Mouse (Mus musculus): ENCODE data around the gene Lmtk3. TPM values are rescaled to one million over a fixed set of nuclear protein-coding genes. Genes with fewer than 3 reads are reported as not detected.
A peak's percentile ranks its signal among the peaks of the same experiment; 100 is the strongest.

The Lmtk3 gene
- total and polyA plus RNA-seq, 3 experiments: 0.19 to 0.34 (median 0.30) TPM

DNA sequence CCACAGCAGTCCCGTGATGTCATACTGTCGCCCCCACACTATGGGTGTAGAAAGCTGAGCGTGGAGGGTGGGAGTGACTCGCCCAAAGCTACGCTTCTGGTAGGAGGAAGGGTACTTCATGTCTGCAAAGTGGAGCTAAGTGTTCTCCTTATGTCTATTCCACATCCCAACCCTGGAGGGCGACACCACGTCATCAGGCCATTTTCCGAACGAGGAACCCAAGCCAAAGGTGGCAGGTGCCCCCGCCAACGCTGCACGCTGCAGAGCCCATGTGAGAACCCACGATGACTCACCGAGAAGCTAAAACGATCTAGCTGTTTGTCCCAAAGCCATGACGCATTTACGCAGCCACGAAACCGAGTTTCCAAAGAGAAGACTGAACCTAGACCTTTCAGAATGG lies 41.2 kb upstream of the Lmtk3 start (continued):
- TF ChIP-seq UBTF (IDR thresholded peaks at IDR 0.05; ENCODE audit: low read depth, low read length): no peak
- TF ChIP-seq POLR2AphosphoS2 (IDR thresholded peaks at IDR 0.05; ENCODE audit: low read depth, low read length): no peak
- no peak; the same call in 1 of the 2 replicates for TF ChIP-seq HCFC1 (IDR thresholded peaks at IDR 0.05; ENCODE audit: low read depth, low read length)
- TF ChIP-seq KAT2A (IDR thresholded peaks at IDR 0.05; ENCODE audit: insufficient replicate concordance, low read length): 0 out of 2 replicates have a peak, but pooled peaks have one; percentile 15
- peak; percentile 84 for TF ChIP-seq ETS1 (conservative IDR thresholded peaks at IDR 0.05; ENCODE audit: low read depth, low read length)
- no peak for TF ChIP-seq JUN (IDR thresholded peaks at IDR 0.05; ENCODE audit: insufficient read depth, low read depth, low read length)

DNA sequence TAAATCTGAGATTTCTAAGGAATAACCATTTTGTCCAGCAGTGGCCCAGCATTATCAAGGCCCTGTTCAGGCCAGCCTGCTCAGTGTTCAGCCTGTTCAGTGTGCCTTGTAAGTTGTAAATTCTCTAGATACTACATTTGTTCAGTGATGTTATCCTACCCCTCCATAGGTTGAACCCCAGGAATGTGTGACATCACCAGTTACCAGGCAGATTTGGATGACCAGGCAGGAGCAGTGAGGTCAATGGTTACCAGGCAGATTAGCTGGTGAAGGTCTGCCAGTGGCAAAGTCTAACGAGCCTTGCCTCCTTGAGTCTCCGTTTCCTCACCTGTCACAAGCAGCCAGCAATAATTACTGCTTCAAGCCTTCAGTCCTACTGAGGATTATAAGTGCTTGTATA lies 39.2 kb upstream of the Lmtk3 start:
- peak; percentile 77 for DNase-seq (ENCODE audit: extremely low read depth)

DNA sequence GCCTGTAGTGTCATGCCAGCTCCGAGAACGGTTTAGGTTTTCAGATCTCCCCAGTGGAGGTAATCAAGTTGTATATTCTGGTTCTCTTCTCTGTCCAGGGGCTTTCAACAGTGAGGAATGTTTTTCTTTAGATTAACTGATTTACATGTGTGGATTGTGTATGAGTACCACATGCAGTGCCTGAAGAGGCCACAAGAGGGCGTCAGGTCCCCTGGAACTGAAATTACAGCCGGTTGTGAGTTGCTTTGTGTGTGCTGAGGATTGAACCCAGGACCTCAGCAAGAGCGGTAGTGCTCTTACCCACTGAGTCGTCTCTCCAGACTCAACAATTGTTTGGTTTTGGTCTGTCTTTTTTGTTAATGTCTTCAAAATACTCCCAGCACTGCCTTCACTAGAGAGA lies 37.0 kb upstream of the Lmtk3 start:
- Histone ChIP-seq H3K4me3 (replicated peaks in 1 of 3; ENCODE audit: low read depth in 2 of 3, low read length in 2 of 3, poor library complexity in 1 of 3) (no peak overlapping the region), H3K36me3 (replicated peaks in 1 of 2; ENCODE audit: control insufficient read depth in 1 of 2, insufficient read depth in 1 of 2, low read length in 1 of 2) (no peaks in the 10 kb centered on the region), H3K79me2 (replicated peaks; ENCODE audit: control insufficient read depth, extremely low read depth, insufficient read depth, poor library complexity, severe bottlenecking) (no peaks in the 10 kb centered on the region), H3K27ac (ENCODE audit: insufficient read depth, low read depth) (no peak overlapping the region), H3K4me2 (ENCODE audit: insufficient read depth, low read depth, poor library complexity, severe bottlenecking) (no peak overlapping the region), H3K9ac (ENCODE audit: insufficient read depth, low read depth) (no peak overlapping the region), H3K4me1 (ENCODE audit: control insufficient read depth in 1 of 2, insufficient read depth in 2 of 2) (peaks cover 12% of the 10 kb centered on the region in 2 experiments), H3K9me3 (replicated peaks; ENCODE audit: low read length) (peaks cover 8% of the 10 kb centered on the region), H3K27me3 (replicated peaks) (peaks cover 24% of the 10 kb centered on the region)
- dilution Hi-C loops (cut with MboI; ENCODE audit: extremely low pct_ligation_motif_present, extremely low pct_unique_long_range_greater_than_20kb, low sequenced_read_pairs) (no loop called here), in situ Hi-C loops (cut with MboI; ENCODE audit: low pct_ligation_motif_present, low pct_unique_long_range_greater_than_20kb, low sequenced_read_pairs) (no loop called here)
- no peak for DNase-seq (ENCODE audit: extremely low read depth)
- no peak for TF ChIP-seq ELF1 (IDR thresholded peaks at IDR 0.05; ENCODE audit: low read depth, low read length)
- peak; percentile 44 for TF ChIP-seq SMC3 (IDR thresholded peaks at IDR 0.05; ENCODE audit: low read depth, low read length)
- TF ChIP-seq CTCF (conservative IDR thresholded peaks at IDR 0.05 in 1 of 2, IDR thresholded peaks at IDR 0.05 in 1 of 2; ENCODE audit: low read depth in 2 of 2, low read length in 2 of 2): peak; percentile 51 to 59; a peak in 3 of 4 replicates
- TF ChIP-seq RAD21 (IDR thresholded peaks at IDR 0.05; ENCODE audit: low read depth, low read length): peak; percentile 37

More for the DNA sequence above, 39.2 kb upstream of the Lmtk3 start:
- dilution Hi-C loops (cut with MboI; ENCODE audit: extremely low pct_ligation_motif_present, extremely low pct_unique_long_range_greater_than_20kb, low sequenced_read_pairs) (no loop called here), in situ Hi-C loops (cut with MboI; ENCODE audit: low pct_ligation_motif_present, low pct_unique_long_range_greater_than_20kb, low sequenced_read_pairs) (loop anchor here (5.0 kb wide), 1 partner anchor 58 kb away; no protein-coding TSS in a partner anchor)
- peaks cover 6% of the 10 kb centered on the region for H3K9me3 ChIP-seq (replicated peaks; ENCODE audit: low read length)
- H3K4me2 ChIP-seq (ENCODE audit: insufficient read depth, low read depth, poor library complexity, severe bottlenecking): no peak overlapping the region
- no peak overlapping the region for H3K4me3 ChIP-seq (replicated peaks in 1 of 3; ENCODE audit: low read depth in 2 of 3, low read length in 2 of 3, poor library complexity in 1 of 3)
- no peaks in the 10 kb centered on the region for H3K36me3 ChIP-seq (replicated peaks in 1 of 2; ENCODE audit: control insufficient read depth in 1 of 2, insufficient read depth in 1 of 2, low read length in 1 of 2)
- no peak overlapping the region for H3K9ac ChIP-seq (ENCODE audit: insufficient read depth, low read depth)
- H3K4me1 ChIP-seq (ENCODE audit: control insufficient read depth in 1 of 2, insufficient read depth in 2 of 2): peaks cover 12% of the 10 kb centered on the region in 2 experiments
- H3K79me2 ChIP-seq (replicated peaks; ENCODE audit: control insufficient read depth, extremely low read depth, insufficient read depth, poor library complexity, severe bottlenecking): no peaks in the 10 kb centered on the region
- H3K27me3 ChIP-seq (replicated peaks): peaks cover 19% of the 10 kb centered on the region
- no peak overlapping the region for H3K27ac ChIP-seq (ENCODE audit: insufficient read depth, low read depth)
- TF ChIP-seq CHD2 (IDR thresholded peaks at IDR 0.05; ENCODE audit: low read length) (peak; percentile 96), MAZ (IDR thresholded peaks at IDR 0.05; ENCODE audit: low read depth, low read length) (no peak)
